Mouse (Mus musculus) left cerebral cortex, adult 2 months (tissue): ENCODE measurements around the gene Rec114. TPM values are rescaled to one million over a fixed set of nuclear protein-coding genes. Genes with fewer than 3 reads are reported as not detected.

ENCODE experiments used
- DNase-seq, 2 experiments: peaks; one replicate each; pipeline ENCODE4 v3.0.0; 2021 to 2022; ENCODE audit warnings: low spot score in 2 of 2, mixed read lengths in 1 of 2; ENCODE audit errors: extremely low spot score in 1 of 2
- H3K27ac ChIP-seq: fragments of 200-600 bp; 2 replicates; pipeline ENCODE4 v1.8.1; 2022
- H3K4me3 ChIP-seq: fragments of 200-600 bp; 2 replicates; pipeline ENCODE4 v1.8.1; 2022
- CTCF ChIP-seq: fragments of 200-600 bp; IDR thresholded peaks from 2 replicates; pipeline ENCODE4 v1.8.1; 2022; ENCODE audit warnings: antibody characterized with exemption, mild to moderate bottlenecking, moderate library complexity
- intact Hi-C: fragments of 180-260 bp; cut with DNase I; formaldehyde crosslinking; loops from one replicate; pipeline ENCODE4 v1.15.1; 2025
- total RNA-seq, 2 experiments: library from RNA; stranded (reverse); gene quantifications; 2 replicates each; pipeline ENCODE4 v1.2.3; 2021

Gene Rec114
- total RNA-seq, 2 experiments from 2014 or later = 0.70 TPM

DNA sequence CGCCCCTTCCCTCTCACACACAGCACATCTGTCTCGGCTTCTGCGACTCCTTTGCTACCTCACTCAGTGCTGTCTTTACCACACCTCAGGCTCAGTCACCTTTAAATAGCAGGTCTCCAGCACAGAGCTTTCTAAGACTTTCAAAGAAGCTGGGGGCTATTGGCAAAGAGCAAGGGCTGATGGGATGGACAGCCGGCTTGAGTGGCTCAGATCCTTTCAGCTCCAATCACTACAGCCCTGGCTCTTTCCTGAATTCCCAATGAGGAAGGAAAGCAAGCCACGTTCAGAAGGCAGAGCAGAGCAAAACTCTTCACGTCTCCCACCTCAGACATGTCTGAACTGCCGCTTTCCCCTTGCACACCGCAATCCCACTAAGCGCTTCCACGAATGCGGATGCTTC is 69.0 kb downstream of the Rec114 start:
- H3K27ac ChIP-seq = no peak overlapping the region
- no peak for DNase-seq
- intact Hi-C loops = no loop called here
- no peak overlapping the region for H3K4me3 ChIP-seq
- no peak for TF ChIP-seq CTCF

DNA sequence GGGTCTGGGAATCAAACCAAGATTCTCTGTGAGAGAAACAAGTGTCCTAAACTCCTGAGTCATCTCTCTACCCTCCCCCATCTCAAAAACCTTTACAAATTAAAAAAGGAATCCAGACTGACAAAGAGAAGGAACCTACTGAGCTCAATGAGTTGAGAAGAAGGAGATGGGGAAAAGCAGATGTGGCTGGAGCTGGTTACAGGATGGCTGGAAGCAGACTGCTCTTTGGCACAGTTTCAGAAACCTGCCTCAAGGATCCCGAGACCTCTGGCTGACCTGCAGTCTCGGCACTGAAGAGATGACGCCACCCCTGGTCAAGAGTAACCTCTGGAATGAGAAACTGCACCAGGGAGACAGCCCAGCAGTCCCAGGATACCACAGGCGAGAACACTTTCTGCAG is 71.3 kb downstream of the Rec114 start:
- H3K27ac ChIP-seq = no peak overlapping the region
- no peak for DNase-seq
- intact Hi-C loops = no loop called here
- H3K4me3 ChIP-seq = no peak overlapping the region
- TF ChIP-seq CTCF = no peak

DNA sequence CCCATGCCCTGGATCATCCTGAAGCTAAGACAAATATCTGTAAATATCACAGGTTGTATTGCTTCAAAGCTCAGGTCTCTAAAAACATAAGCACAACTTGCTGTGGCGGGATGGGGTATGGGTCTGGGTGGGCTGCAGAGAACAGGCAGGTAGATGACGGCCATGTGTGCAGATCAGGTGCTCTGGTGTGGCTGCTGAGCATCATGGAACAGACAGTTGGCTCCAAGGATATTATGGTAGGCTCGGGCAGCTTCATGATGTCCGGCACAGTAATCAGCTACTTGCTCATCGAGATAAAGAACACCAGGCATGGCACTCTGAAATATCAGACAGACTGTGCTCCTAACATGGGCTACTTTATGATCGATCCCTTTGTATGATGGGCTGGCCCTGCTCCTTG is 73.9 kb downstream of the Rec114 start:
- DNase-seq = no peak
- Histone ChIP-seq H3K4me3 (no peak overlapping the region), H3K27ac (no peak overlapping the region)
- intact Hi-C loops = no loop called here
- TF ChIP-seq CTCF = no peak

DNA sequence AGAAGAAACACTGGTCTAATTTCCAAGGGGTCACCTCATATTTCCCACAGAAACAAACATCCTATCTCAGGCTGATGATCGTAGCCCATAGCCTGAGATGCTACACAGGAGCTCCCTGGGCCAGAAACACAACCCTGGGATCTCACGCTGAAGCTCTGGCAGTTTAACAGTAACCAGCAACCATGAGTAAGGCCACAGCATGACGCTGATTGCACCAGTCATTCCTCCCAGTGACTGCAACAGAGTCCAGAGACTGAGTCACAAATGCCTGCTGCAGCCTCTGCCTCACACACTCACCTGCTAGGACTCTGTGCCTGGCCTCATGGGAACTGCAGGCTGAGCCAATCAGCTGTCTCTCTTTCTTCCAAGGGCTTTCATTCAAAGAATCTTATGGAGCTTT is 74.7 kb downstream of the Rec114 start:
- intact Hi-C loops = no loop called here
- no peak for TF ChIP-seq CTCF
- DNase-seq = no peak
- Histone ChIP-seq H3K4me3 (no peak overlapping the region), H3K27ac (no peak overlapping the region)

DNA sequence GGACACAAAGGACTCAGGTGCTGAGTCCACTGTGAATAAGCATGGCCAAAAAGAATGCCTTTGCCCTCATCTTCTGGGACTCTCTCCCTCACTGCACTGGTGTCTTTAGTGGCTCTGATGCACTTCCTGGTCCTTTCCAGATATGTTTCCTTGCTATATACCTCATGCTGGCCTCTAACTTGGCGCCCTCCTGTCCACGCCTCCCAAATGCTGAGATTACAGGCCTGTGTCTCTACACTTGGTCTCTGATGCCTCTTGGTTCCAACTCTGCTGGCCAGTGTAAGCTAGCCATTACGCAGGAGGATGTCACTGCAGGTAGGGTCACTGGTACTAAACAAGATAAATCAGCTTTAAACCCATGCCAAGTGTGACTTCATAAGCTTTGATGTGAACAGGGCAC is 75.6 kb downstream of the Rec114 start:
- DNase-seq = no peak
- H3K4me3 ChIP-seq = no peak overlapping the region
- intact Hi-C loops = no loop called here
- no peak for TF ChIP-seq CTCF
- H3K27ac ChIP-seq = no peak overlapping the region

DNA sequence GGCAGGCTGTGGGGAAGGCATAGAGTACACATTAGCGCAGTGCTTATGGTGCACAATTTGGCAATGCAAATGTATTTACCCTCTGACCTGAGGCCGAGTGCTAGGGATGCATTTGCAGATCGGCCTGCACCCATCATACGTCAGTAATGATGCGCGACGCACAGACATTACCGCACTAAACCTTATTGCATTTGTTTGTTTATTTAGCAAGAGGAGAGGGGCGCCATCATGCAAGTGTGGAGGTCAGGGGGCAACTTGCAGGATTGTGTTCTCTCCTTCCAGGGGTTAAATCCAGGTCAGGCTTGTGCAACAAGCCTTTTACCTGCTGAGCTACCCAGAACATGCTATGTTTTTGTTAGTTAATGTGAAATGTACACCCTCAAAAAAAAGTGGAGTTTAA is 76.5 kb downstream of the Rec114 start:
- intact Hi-C loops = no loop called here
- no peak for TF ChIP-seq CTCF
- Histone ChIP-seq H3K27ac (no peak overlapping the region), H3K4me3 (no peak overlapping the region)
- DNase-seq = no peak

DNA sequence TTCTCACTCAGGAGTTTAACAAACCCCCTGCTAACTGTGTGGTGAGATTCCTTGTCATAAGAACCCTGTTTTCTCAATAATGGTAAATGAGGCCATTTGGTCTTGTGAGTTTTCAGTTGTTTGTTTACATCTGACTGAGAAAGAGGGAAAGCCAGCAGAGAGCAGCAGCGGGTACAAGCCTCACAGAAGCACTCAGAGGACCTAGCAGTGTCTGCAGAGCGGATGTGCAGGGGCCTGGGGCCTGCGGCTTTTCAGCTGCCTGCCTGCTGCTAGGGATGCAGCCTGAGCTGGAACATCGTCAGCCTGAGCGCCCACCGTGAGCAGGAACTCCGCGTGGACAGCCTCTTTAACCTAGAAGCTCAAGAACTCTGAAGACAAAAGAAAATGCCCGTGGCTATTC is 77.6 kb downstream of the Rec114 start:
- no peak for TF ChIP-seq CTCF
- no peak for DNase-seq
- Histone ChIP-seq H3K27ac (no peak overlapping the region), H3K4me3 (no peak overlapping the region)
- intact Hi-C loops = no loop called here

DNA sequence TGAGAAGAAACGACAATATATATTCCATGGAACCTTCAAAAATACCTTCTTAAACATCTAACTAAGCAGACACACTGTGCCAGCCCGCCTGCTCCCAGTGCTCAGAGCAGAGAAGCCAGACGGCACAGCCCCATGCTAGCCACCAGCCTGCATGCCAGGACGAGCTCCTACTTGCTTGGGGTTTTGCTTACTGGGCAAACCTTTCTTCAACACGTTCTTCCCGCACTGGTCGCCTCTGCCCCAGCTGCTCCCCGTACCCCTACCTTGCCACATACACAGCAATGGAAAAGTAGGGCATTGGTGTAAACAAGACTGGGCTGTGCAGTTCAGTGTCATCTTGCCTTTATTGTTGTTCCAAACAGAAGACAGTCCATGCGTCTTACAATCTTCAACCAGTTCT is 78.3 kb downstream of the Rec114 start:
- H3K4me3 ChIP-seq = no peak overlapping the region
- no peak for TF ChIP-seq CTCF
- DNase-seq = no peak
- H3K27ac ChIP-seq = no peak overlapping the region
- intact Hi-C loops = no loop called here

DNA sequence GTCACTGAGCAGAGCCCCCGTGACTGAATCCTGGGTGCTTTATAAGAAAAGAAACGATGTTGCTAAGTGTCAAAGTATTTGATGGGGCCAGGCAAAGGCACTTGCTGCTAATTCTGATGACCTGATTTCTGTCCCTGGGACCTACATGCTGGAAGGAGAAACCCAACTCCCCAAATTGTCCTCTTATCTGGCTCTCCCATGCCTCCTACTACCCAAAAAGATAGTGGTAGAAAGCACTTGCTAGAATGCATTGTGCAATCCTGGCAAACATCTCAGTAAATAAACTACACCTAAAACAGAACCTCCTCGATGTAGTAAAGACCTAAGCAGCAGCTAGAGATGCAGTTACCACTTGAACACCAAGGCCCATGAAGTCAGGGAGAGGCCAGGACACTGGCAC is 81.0 kb downstream of the Rec114 start:
- no peak for TF ChIP-seq CTCF
- Histone ChIP-seq H3K4me3 (no peak overlapping the region), H3K27ac (no peak overlapping the region)
- intact Hi-C loops = no loop called here
- DNase-seq = no peak

DNA sequence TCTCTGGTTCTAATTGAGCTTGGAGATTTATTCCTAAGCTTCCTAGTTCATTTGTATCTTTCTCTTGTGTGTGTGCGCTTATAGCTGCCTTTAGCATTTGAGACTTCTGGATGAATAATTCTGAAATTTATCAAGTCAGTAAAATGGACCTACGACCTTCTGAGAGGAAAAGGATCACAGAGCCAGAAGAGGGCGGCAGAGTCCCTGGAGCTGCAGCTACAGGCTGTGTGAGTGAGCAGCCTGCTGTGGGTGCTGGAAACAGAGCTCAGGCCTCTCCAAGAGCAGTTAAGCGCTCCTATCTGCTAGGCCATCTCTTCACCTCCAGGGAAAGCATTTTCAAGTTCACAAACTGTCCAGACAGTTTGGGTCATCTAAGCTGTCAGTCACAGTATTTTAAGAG is 81.8 kb downstream of the Rec114 start:
- Histone ChIP-seq H3K4me3 (no peak overlapping the region), H3K27ac (no peak overlapping the region)
- intact Hi-C loops = no loop called here
- no peak for DNase-seq
- no peak; the same call in 1 of the 2 replicates for TF ChIP-seq CTCF

DNA sequence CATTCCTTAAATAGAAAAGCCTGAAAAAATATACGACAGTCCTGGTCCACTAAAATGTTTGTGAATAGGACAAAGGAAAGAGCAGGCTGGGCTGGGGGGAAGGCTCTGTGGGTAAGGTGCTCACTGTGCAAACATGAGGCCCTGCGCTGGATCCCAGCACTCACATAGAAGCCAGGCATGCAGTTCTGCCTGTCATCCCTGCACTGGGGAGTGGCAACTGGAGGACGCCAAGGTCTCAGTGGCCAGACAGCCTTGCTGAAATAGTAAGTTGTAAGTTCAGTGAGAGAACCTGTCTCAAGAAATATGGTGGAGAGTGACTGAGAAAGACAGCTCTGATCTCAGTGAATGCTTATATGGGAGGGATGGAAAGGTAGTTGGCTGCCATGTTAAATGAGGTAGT is 83.1 kb downstream of the Rec114 start:
- DNase-seq = no peak
- intact Hi-C loops = no loop called here
- no peak for TF ChIP-seq CTCF
- Histone ChIP-seq H3K4me3 (no peak overlapping the region), H3K27ac (no peak overlapping the region)

DNA sequence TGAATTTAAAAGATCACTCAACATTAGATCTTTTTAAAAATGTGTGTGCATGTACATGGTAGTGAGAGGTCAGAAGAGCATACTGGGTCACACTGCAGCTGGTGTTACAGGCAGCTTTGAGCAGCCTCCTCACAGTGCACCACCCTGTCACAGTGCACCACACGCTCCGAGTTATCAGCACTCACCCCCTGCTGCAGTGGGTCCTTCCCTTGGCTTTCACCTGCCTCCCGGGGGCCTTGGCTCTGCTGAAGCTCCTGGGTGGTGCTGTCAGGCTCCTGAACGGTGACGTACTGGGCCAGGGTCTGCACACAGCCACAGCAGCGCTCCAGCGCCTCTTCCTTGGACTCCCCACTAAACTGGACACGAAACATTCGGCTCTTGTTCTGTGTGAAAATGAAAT is 83.8 kb downstream of the Rec114 start:
- Histone ChIP-seq H3K27ac (no peak overlapping the region), H3K4me3 (no peak overlapping the region)
- intact Hi-C loops = no loop called here
- TF ChIP-seq CTCF = no peak
- no peak for DNase-seq

DNA sequence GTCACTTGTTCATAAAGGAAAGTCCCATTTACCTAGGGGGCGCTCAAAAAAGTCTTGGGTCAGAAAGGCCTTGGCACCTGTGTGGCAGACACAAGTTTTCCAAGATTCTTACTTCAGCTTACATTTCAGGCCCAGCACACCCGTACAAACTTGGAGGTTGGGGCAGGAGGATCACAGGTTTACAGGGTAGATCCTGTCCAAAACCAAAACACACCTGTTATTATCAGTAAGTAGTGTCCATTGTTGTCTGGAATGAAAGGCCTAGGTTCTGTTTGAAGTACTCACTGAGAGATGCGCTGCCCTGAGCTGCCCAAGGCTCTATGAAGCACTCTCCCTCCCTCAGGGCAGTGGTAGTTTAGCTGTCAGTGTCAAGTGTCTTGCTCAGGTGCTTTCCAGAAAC is 84.4 kb downstream of the Rec114 start:
- TF ChIP-seq CTCF = no peak
- Histone ChIP-seq H3K27ac (no peak overlapping the region), H3K4me3 (no peak overlapping the region)
- intact Hi-C loops = no loop called here
- no peak for DNase-seq

DNA sequence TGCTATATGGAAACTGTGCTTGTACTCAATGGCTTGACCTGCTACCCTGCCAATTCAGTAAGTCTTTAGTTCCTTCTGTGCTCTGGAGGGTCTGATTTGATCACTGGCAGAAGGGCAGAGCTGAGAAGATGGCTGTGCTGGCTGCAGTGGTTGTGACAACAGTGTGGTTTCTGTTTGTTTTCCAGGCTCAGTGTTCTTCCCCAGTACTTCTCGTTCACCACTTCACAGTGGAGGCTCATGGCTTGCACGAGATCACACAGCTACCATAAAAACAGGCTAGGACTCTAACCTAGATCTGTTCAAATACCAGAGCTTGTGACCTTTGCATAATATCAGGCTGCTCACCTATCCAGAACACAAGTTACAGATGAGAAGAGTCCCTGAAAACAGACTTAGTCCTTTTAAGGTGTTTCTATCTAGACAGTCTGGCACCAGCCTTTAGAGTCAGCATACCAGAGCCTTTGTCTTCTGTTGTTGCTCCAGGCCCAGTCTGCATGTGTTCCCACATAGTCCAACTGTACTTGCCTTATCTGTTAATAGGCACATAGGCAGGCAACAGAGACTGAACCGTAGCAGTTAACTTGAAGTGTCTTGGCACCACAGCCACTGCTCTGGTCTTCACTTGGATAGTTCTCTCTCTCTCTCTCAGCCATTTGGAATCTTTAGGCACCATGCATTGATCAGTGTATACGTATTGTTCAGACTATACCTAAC is 85.0 kb downstream of the Rec114 start:
- DNase-seq = no peak
- intact Hi-C loops = no loop called here
- no peak for TF ChIP-seq CTCF
- H3K27ac ChIP-seq = no peak overlapping the region
- H3K4me3 ChIP-seq = no peak overlapping the region
